Mouse (Mus musculus) brain, embryonic 14.5 days (tissue): ENCODE data around the gene Sccpdh. TPM values are rescaled to one million over a fixed set of nuclear protein-coding genes. Genes with fewer than 3 reads are reported as not detected.
"Not testable (repeated sequence)": the region's sequence is repeated elsewhere in the genome, so short reads cannot be mapped to it uniquely, and the experiment has no call there.

Source experiments
- DNase-seq: peaks from one replicate; pipeline ENCODE4 v3.0.0-alpha.2; 2011; ENCODE audit warnings: low read depth
- CTCF ChIP-seq: fragments of 200-500 bp; IDR thresholded peaks from 2 replicates; pipeline ENCODE4 v1.5.1; 2012; ENCODE audit warnings: inconsistent platforms, mild to moderate bottlenecking, moderate library complexity, borderline replicate concordance; ENCODE audit not compliant: insufficient read depth, insufficient read length; ENCODE audit errors: extremely low read depth
- POLR2A ChIP-seq: fragments of 200-500 bp; IDR thresholded peaks from 2 replicates; pipeline ENCODE4 v1.6.1; 2012; ENCODE audit warnings: mild to moderate bottlenecking, inconsistent platforms, borderline replicate concordance; ENCODE audit not compliant: poor library complexity, insufficient read depth, insufficient read length, severe bottlenecking; ENCODE audit errors: extremely low read depth
- polyA plus RNA-seq: library from polyadenylated mRNA; depleted of rRNA; stranded (reverse); fragments of >200 nt; gene quantifications from 2 replicates; pipeline ENCODE4 v1.2.3, GENCODE M21; 2012

The Sccpdh gene
- polyA plus RNA-seq, 1 experiment = 65.0 TPM

GRCm38 (mm10) chr1:179677031-179677430, 9.0 kb downstream of the Sccpdh start:
- DNase-seq = no peak
- TF ChIP-seq CTCF (no peak), POLR2A (no peak)

GRCm38 (mm10) chr1:179679326-179679725, 11.3 kb downstream of the Sccpdh start:
- TF ChIP-seq POLR2A = no peak
- no peak for DNase-seq

- DNase-seq = not testable (repeated sequence)
Observed at GRCm38 (mm10) chr1:179682753-179683152, 14.7 kb downstream of the Sccpdh start.

DNA sequence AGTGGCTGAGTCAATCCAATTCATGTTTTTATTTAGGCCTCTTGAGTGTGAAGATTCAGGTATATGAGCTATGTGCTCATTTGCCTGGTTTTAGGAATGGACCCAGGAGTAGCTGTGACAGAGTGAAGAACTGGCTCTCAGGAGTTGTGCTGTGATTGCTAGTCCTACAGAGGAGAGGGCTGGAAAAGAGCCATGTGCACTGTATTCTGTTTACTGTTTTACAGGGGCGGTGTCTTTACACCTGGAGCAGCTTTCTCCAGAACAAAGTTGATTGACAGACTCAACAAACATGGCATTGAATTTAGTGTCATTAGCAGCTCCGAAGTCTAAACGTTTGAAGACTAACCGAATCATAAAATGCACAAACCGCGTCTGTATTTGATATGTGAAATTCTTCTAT, 18.3 kb downstream of the Sccpdh start:
- no peak for TF ChIP-seq CTCF
- no peak for TF ChIP-seq POLR2A

GRCm38 (mm10) chr1:179686781-179687180, 18.8 kb downstream of the Sccpdh start:
- TF ChIP-seq CTCF = no peak
- TF ChIP-seq POLR2A = no peak
- DNase-seq = no peak

More for the DNA sequence above, 18.3 kb downstream of the Sccpdh start:
- DNase-seq = no peak

DNA sequence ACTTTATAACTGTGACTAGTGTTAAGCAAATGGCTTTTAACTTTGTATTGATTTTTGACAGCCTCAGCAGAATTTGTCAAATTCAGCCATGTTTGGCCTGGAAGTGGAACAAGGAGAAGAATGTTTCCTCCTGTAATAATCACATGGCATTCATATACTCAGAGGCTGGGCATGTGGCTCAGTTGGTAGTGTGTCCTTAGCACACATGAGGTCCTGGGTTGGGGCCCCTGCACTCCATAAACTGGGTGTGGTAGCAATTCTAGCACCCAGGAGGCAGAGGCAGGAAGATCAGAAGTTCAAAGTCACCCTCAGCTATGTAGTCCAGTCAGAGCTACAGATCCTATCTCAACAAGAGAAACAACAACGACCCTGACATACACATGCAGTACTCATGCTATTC, 19.3 kb downstream of the Sccpdh start:
- no peak for TF ChIP-seq POLR2A
- TF ChIP-seq CTCF = no peak
- no peak for DNase-seq

DNA sequence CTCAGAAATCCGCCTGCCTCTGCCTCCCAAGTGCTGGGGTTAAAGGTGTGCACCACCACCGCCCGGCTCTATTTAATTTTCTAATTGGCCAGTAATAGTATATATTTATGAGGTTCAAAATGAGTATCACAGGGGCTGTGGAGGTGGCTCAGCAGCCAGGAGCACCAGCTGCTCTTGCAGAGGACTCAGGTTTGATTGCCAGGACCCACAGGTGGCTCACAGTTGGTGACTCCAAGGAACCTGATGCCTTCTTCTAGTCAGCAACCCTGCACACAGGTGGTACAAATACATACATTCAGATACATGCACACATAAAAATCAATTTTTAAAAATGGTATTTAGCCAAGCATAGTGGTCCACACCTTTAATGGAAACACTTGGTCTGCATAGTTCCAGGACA, 20.0 kb downstream of the Sccpdh start:
- TF ChIP-seq POLR2A (no peak), CTCF (no peak)
- no peak for DNase-seq

DNA sequence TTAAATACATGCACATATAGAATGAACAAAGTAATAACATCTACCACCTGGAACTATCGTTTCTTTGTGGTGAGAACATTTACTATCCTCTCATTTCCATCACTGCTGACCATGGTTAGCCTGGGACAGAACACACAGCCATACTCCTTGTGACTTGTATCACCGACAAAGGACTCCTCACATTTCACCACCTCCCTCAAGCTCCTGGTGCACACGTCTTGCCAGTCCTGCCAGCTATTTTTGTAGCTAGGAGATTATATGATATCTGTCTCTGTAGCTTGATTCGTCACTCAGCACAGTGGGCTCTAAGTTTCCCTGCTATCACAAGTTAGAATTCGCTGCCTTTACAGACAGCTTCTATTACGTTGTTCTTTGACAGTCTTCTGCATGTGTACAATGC, 20.4 kb downstream of the Sccpdh start:
- DNase-seq = no peak
- TF ChIP-seq CTCF (no peak), POLR2A (no peak)

DNA sequence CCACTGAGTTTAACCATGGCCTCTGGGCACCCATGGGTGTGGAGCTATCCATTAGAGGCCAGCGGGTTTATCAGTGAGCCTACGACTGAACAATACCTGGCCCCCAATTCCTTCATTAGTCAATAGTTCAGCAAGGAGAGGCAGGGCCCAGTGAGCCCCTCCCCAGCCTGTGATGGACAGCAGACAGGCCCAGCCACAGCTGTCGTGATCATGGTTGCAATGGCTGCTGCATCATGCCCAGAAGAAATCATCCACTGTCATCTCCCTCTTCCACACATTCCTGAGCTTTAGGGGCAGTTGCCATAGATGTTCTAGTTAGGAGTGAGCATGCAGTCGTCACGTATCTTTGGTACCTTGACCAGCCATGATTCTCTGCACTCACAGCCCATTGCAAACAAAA, 20.9 kb downstream of the Sccpdh start:
- DNase-seq = no peak
- TF ChIP-seq POLR2A = no peak
- no peak for TF ChIP-seq CTCF

GRCm38 (mm10) chr1:179689479-179689878, 21.5 kb downstream of the Sccpdh start:
- peak; percentile 26 for DNase-seq
- TF ChIP-seq CTCF (no peak), POLR2A (no peak)

DNA sequence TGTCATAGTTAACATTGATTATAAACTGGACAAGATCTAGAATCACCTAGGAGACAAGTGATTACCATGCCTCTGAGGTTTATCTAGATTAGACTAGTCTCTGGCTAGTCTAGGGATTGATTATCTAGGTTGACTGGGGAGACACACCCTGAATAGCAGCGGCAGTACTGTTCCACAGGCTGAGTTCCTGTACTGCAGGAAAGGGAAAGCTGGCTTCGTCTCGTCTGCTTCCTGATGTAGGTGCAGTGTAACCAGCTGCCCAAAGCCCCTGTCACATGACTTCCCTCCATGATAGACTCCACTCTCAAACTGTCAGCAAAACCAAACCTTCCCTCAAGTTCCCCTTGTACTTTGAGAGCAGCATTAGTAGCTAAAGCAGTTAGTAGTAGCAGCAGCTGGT, 36.1 kb downstream of the Sccpdh start:
- no peak for TF ChIP-seq CTCF
- no peak for TF ChIP-seq POLR2A
- no peak for DNase-seq

DNA sequence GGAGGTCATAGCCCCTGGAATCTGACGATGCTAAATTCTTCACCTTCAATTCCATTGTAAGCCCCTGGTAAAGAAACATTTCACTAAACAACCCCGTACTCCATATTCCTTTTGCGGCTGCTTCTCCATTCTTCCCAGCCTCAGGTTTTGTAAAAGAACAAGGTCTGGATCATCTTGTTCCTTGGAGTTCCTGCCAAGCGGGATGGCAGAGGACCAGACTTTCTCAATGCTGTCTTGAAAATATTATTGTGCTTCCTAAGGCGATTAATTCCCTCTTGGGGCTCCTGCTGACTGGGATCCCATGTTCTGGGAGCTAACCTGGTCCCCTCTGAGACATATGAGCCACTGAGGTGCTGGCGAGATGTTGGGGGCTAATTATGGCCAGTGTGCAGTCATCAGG, 37.1 kb downstream of the Sccpdh start:
- DNase-seq = peak; percentile 9
- TF ChIP-seq POLR2A = no peak
- no peak for TF ChIP-seq CTCF

GRCm38 (mm10) chr1:179709390-179709789, 41.4 kb downstream of the Sccpdh start:
- TF ChIP-seq POLR2A = no peak
- no peak for TF ChIP-seq CTCF

GRCm38 (mm10) chr1:179710739-179711138, 42.7 kb downstream of the Sccpdh start:
- no peak for TF ChIP-seq POLR2A
- TF ChIP-seq CTCF = no peak
- no peak for DNase-seq

More at GRCm38 (mm10) chr1:179709390-179709789, 41.4 kb downstream of the Sccpdh start:
- DNase-seq = peak; percentile 29
